Mouse (Mus musculus) erythroblast, adult 5-6 weeks (primary cell): Measurements from ENCODE around the gene Etfdh. TPM values are rescaled to one million over a fixed set of nuclear protein-coding genes. Genes with fewer than 3 reads are reported as not detected.
A peak's percentile ranks its signal among the peaks of the same experiment; 100 is the strongest.
"Not testable (repeated sequence)": the region's sequence is repeated elsewhere in the genome, so short reads cannot be mapped to it uniquely, and the experiment has no call there.

Experiments used
- ATAC-seq: replicated peaks from 2 replicates; pipeline ENCODE4 v1.8.0; 2016; ENCODE audit warnings: moderate number of reproducible peaks, mild to moderate bottlenecking, moderate TSS enrichment, inconsistent platforms; ENCODE audit not compliant: poor library complexity, low FRiP score, severe bottlenecking
- total RNA-seq, 2 experiments: library from RNA; stranded (forward) in 1 of 2; stranded (reverse) in 1 of 2; fragments of 150-400 nt in 1 of 2; fragments of 200-764, 138-1000 nt in 1 of 2; gene quantifications; 2 replicates each; pipeline versions ENCODE4 v1.2.3 to v1.2.4; 2015 to 2017; ENCODE audit warnings: low replicate concordance in 2 of 2

The Etfdh gene
- total RNA-seq, 2 experiments from 2014 or later, result 23.3 to 36.3 TPM

GRCm38 (mm10) chr3:79579891-79580575, 49.3 kb downstream of the Etfdh start:
- ATAC-seq, result peak; percentile 91

DNA sequence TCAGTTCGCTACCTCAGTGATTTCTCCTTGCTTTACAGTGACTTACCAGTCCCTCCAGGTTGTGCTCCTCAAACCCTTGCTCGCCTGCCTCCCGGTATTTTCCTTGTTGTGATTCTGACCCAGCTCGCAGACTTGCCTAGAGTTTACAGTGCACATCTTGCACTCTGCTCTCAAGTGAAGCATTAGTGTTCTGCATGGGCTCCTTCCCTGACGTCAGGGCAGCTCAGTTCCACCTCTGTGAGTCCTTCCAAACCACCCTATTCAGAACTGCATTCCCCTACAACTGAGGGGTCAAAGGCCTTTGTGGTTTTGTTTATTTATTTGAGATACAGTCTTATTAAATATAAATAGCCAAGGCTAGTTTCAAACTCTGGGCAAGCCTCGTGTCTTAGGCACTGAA, 51.1 kb downstream of the Etfdh start:
- no peak for ATAC-seq

- ATAC-seq, result no peak
Measured at GRCm38 (mm10) chr3:79577606-79578005, 51.7 kb downstream of the Etfdh start.

- no peak for ATAC-seq
Measured at GRCm38 (mm10) chr3:79576865-79577264, 52.4 kb downstream of the Etfdh start.

DNA sequence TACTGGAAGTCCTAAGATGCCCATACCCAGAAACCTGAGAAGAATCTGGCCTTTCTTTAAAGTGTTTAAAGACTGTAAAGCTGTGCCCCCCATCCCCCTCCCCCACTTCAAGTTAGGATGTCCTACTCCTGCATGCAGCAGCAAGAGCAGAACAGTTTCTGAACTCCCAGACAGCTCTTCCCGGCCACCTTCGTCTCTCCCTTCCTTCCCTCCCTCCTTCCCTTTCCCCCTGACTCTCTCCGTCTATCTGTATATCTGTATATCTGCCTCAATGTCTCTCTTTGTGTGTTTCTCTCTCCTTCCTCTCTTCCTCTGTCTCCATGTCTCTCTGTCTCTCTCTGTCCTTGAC, 52.9 kb downstream of the Etfdh start:
- no peak for ATAC-seq

- no peak for ATAC-seq
Measured at GRCm38 (mm10) chr3:79575576-79576467, 53.5 kb downstream of the Etfdh start.

DNA sequence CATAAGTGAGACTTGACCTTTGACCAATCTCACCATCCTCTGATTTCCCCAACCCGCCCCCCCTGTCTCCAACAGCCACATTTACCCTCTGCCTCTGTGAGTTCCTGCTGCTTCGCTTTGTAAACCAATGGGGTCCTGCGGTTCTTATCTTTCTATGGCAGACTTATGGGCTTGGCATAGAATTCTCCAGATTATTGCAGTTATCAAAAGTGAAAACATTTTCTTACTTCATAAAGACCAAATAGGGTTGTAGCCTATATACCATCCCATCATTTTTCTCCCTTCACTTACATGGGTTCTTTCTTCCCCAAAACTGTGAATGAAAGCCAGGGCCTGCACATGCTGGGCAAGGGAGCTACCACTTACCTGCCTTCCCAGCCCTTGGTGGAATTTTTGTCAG, 55.0 kb downstream of the Etfdh start:
- peak; percentile 96 for ATAC-seq

GRCm38 (mm10) chr3:79573376-79573775, 55.9 kb downstream of the Etfdh start:
- ATAC-seq, result not testable (repeated sequence)

DNA sequence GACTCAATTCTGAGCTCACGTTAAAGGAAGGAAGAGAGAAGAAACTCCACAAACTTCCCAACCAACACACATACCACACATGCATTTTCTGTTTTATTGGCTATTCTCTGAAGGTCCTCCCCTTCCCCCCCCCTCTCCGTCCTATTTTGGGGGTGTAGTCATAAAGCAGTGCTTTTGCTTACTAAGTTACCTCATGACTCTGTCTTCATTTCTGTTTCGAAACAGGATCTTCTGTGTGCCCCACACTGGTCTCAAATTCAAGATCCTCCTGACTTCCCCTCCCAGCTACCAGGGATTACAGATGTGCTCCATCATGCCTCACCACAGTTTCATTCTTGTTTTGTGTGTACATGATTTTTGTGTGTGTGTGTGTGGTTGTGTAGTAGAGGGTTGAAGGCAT, 56.9 kb downstream of the Etfdh start:
- ATAC-seq, result no peak

GRCm38 (mm10) chr3:79569351-79569681, 60.0 kb downstream of the Etfdh start:
- ATAC-seq, result no peak

DNA sequence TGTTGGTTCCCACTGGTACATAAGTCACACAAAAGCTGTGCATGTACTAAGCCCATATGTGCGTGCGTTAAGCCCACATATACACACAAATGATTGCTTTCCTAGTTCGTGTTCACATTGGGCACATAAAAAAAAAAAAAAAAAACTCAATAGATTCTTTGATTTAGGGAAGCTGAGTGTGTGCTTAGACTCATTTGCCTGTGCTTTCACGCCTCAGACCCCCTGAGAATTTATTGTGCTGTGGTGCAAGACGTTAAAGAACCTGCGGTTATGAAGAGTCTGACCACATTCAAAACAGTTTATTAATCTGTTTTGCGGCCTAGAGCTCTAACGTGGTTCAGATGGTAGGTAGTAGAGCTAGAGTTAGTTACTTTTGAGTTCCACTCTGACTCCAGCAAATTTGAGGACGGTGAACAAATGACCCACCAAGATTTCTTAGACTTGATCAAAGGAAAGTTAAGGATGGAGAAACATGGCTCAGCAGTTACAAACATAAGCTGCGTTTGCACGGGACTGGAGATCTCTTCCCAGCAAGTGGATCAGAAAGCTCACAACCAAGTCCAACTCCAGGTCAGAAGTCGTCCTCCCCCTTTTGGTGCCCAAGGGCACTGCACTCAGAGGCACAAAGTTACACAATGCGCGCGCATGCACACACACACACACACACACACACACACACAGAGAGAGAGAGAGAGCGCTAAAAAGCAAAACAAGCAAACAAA, 60.5 kb downstream of the Etfdh start:
- ATAC-seq, result no peak

DNA sequence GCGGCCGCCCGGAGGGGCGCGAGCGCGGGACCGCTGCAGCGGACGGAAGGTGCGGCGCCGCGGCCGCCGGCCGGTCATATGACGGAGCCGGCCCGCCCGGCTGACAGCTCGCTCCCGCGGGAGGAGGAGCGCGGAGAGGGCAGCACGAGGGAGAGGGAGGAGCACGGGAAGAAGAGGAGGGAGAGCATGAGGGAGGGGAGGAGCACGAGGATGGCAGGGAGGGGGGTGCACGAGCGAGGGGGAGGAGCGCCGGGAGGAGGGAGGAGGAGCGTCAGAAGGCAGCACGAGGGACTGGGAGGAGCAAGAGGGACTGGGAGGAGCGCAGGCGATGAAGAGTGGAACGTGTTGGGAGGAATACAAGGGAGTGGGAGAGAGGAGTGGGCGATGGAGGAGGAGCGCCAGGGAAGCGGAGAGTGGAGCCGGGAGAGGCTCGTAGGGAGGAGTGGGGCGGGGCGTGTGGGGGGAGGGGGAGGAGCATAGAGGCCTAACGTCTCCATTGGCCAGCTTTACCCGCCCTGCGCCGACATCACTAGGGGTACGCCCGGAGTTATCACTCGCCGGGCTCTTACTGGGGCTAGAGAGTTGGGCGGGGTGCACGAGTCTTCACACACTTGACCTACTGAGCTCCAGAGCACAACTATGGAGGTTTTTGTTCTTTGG, 61.5 kb downstream of the Etfdh start, which contains the start of gene Fnip2:
Fnip2 (minus strand) TSS at position 94 of the 660 bp plus-strand sequence.
- ATAC-seq, result peak; percentile 94

GRCm38 (mm10) chr3:79566716-79567691, 62.3 kb downstream of the Etfdh start:
- ATAC-seq, result peak; percentile 13; the same call in 1 of the 2 replicates

DNA sequence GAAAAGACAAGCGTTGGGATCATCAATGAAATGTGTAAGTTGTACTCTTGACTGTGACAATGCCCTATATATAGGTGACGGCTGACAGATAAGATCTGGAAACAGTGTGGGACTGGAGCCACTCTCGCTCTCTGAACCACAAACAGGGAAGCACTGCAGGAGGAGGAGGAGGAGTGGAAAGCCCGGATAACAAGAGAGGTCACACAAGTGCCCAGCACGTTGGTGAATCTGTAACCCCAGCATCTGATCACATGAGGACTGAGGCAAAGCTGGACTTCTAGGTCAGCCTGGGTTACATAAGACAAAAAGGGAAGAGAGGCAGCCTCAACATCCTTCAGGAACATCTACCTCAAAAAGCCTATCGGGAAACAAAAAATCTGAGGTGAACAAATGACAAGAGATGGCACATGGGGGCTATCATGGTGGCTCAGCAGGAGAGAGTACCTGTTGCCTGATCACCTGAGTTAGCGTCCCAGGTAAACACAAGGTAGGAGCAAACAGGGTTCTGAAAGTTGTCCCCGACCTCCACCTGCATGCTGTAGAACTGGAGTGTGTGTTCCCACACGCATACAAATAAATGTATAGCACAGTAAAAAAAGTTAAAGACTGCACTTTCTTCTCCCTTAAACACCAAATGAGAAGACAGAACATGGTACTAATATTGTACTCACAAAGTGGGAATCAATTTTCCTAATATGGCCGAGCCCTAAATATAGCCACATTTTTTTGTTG, 64.3 kb downstream of the Etfdh start:
- ATAC-seq, result no peak

DNA sequence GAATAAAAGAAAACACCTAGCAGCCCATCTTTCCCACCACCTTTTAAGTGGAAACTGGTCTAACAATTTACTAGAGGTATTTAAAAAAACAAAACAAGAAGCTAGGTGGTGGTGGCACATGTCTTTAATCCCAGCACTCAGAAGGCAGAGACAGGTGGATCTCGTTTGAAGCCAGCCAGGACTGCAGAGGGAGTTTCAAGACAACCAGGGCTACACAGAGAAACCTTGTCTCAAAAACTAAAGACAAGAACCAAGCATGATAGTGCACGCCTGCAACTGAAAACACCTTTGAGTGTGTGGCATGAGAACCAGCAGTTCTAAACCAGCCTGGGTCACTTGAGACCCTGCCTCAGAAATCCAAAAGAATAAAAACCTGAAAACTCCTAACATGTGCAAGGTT, 65.8 kb downstream of the Etfdh start:
- ATAC-seq, result no peak

GRCm38 (mm10) chr3:79561784-79562715, 67.2 kb downstream of the Etfdh start:
- ATAC-seq, result no peak

- no peak for ATAC-seq
Measured at GRCm38 (mm10) chr3:79560555-79560954, 68.7 kb downstream of the Etfdh start.

- ATAC-seq, result no peak
Measured at GRCm38 (mm10) chr3:79559773-79560045, 69.6 kb downstream of the Etfdh start.
